Mouse (Mus musculus): ENCODE results near the gene Nfs1. TPM values are rescaled to one million over a fixed set of nuclear protein-coding genes. Genes with fewer than 3 reads are reported as not detected.

Gene Nfs1
- total and polyA plus RNA-seq, 3 experiments: 51.3 to 72.1 (median 58.6) TPM

GRCm38 (mm10) chr2:156134161-156134560 is 9.8 kb downstream of the Nfs1 start:
- H3K4me2 ChIP-seq (ENCODE audit: insufficient read depth, low read depth, poor library complexity, severe bottlenecking): no peak overlapping the region
- no peak overlapping the region for H3K4me3 ChIP-seq (replicated peaks in 1 of 3; ENCODE audit: low read depth in 2 of 3, low read length in 2 of 3, poor library complexity in 1 of 3)
- H3K27ac ChIP-seq (ENCODE audit: insufficient read depth, low read depth): no peak overlapping the region
- H3K9me3 ChIP-seq (replicated peaks; ENCODE audit: low read length): no peaks in the 10 kb centered on the region
- H3K36me3 ChIP-seq (replicated peaks in 1 of 2; ENCODE audit: control insufficient read depth in 1 of 2, insufficient read depth in 1 of 2, low read length in 1 of 2): peaks cover 32 to 65% of the 10 kb centered on the region in 2 experiments
- DNase-seq (ENCODE audit: extremely low read depth): no peak
- H3K27me3 ChIP-seq (replicated peaks): no peaks in the 10 kb centered on the region
- dilution Hi-C loops (cut with MboI; ENCODE audit: extremely low pct_ligation_motif_present, extremely low pct_unique_long_range_greater_than_20kb, low sequenced_read_pairs): no loop called here
- H3K4me1 ChIP-seq (ENCODE audit: control insufficient read depth in 1 of 2, insufficient read depth in 2 of 2): no peaks in the 10 kb centered on the region
- in situ Hi-C loops (cut with MboI; ENCODE audit: low pct_ligation_motif_present, low pct_unique_long_range_greater_than_20kb, low sequenced_read_pairs): loop anchor here (10.0 to 25.0 kb wide), 2 partner anchors 169 to 297 kb away; partner anchors contain the start of genes Eif6 and Fam83c
- H3K79me2 ChIP-seq (replicated peaks; ENCODE audit: control insufficient read depth, extremely low read depth, insufficient read depth, poor library complexity, severe bottlenecking): no peaks in the 10 kb centered on the region
- H3K9ac ChIP-seq (ENCODE audit: insufficient read depth, low read depth): no peak overlapping the region
- TF ChIP-seq NELFE (IDR thresholded peaks at IDR 0.05; ENCODE audit: low read depth, low read length) (no peak), UBTF (IDR thresholded peaks at IDR 0.05; ENCODE audit: low read depth, low read length) (no peak), IRF4 (IDR thresholded peaks at IDR 0.05; ENCODE audit: low read depth, low read length) (no peak), SIN3A (IDR thresholded peaks at IDR 0.05; ENCODE audit: low read length) (no peak), CTCF (conservative IDR thresholded peaks at IDR 0.05 in 1 of 2, IDR thresholded peaks at IDR 0.05 in 1 of 2; ENCODE audit: low read depth in 2 of 2, low read length in 2 of 2) (no peak), MAX (IDR thresholded peaks at IDR 0.05; ENCODE audit: low read length) (no peak)

GRCm38 (mm10) chr2:156126992-156127391 is 17.0 kb downstream of the Nfs1 start, which contains the start of gene Gm28036:
Gene Gm28036, minus strand, starts transcription at chr2:156127092.
- Histone ChIP-seq H3K9me3 (replicated peaks; ENCODE audit: low read length) (no peaks in the 10 kb centered on the region), H3K27ac (ENCODE audit: insufficient read depth, low read depth) (no peak within 1 kb of the TSS), H3K79me2 (replicated peaks; ENCODE audit: control insufficient read depth, extremely low read depth, insufficient read depth, poor library complexity, severe bottlenecking) (no peaks in the 10 kb centered on the region), H3K9ac (ENCODE audit: insufficient read depth, low read depth) (no peak within 1 kb of the TSS), H3K27me3 (replicated peaks) (no peaks in the 10 kb centered on the region), H3K36me3 (replicated peaks in 1 of 2; ENCODE audit: control insufficient read depth in 1 of 2, insufficient read depth in 1 of 2, low read length in 1 of 2) (peaks cover 54 to 83% of the 10 kb centered on the region in 2 experiments), H3K4me3 (replicated peaks in 1 of 3; ENCODE audit: low read depth in 2 of 3, low read length in 2 of 3, poor library complexity in 1 of 3) (no peak within 1 kb of the TSS), H3K4me1 (ENCODE audit: control insufficient read depth in 1 of 2, insufficient read depth in 2 of 2) (no peaks in the 10 kb centered on the region), H3K4me2 (ENCODE audit: insufficient read depth, low read depth, poor library complexity, severe bottlenecking) (no peak within 1 kb of the TSS)
- dilution Hi-C loops (cut with MboI; ENCODE audit: extremely low pct_ligation_motif_present, extremely low pct_unique_long_range_greater_than_20kb, low sequenced_read_pairs): no loop called here
- in situ Hi-C loops (cut with MboI; ENCODE audit: low pct_ligation_motif_present, low pct_unique_long_range_greater_than_20kb, low sequenced_read_pairs): loop anchor here (25.0 kb wide), 1 partner anchor 290 kb away; the partner anchor contains the start of genes Eif6 and Fam83c
- no peak for DNase-seq (ENCODE audit: extremely low read depth)
- no peak for TF ChIP-seq ZKSCAN1 (IDR thresholded peaks at IDR 0.05; ENCODE audit: borderline replicate concordance, low read depth, low read length)
- TF ChIP-seq MAX (IDR thresholded peaks at IDR 0.05; ENCODE audit: low read length): no peak
- TF ChIP-seq TCF12 (IDR thresholded peaks at IDR 0.05; ENCODE audit: low read depth, low read length): no peak
- no peak for TF ChIP-seq POLR2AphosphoS2 (IDR thresholded peaks at IDR 0.05; ENCODE audit: low read depth, low read length)
- no peak for TF ChIP-seq MAFK (IDR thresholded peaks at IDR 0.05; ENCODE audit: insufficient replicate concordance, low read length)
- no peak for TF ChIP-seq CHD1 (IDR thresholded peaks at IDR 0.05; ENCODE audit: low read depth, low read length)
- no peak for TF ChIP-seq EP300 (IDR thresholded peaks at IDR 0.05; ENCODE audit: low read length)
- no peak for TF ChIP-seq HCFC1 (IDR thresholded peaks at IDR 0.05; ENCODE audit: low read depth, low read length)
- no peak for TF ChIP-seq USF1 (IDR thresholded peaks at IDR 0.05; ENCODE audit: low read depth, low read length)
- TF ChIP-seq USF2 (conservative IDR thresholded peaks at IDR 0.05; ENCODE audit: low read depth, low read length): no peak
- TF ChIP-seq MYC (IDR thresholded peaks at IDR 0.05; ENCODE audit: low read depth, low read length): no peak
- TF ChIP-seq MEF2A (IDR thresholded peaks at IDR 0.05; ENCODE audit: borderline replicate concordance, low read depth, low read length): no peak
- TF ChIP-seq RCOR1 (conservative IDR thresholded peaks at IDR 0.05; ENCODE audit: low read depth, low read length): no peak
- no peak for TF ChIP-seq GABPA (IDR thresholded peaks at IDR 0.05; ENCODE audit: insufficient replicate concordance, low read depth, low read length)
- no peak for TF ChIP-seq JUN (IDR thresholded peaks at IDR 0.05; ENCODE audit: insufficient read depth, low read depth, low read length)
- no peak for TF ChIP-seq ZC3H11A (IDR thresholded peaks at IDR 0.05; ENCODE audit: low read depth, low read length)
- TF ChIP-seq MXI1 (IDR thresholded peaks at IDR 0.05; ENCODE audit: low read depth, low read length): no peak
- TF ChIP-seq KAT2A (IDR thresholded peaks at IDR 0.05; ENCODE audit: insufficient replicate concordance, low read length): no peak

Measured in CH12.LX (cell line).